Mouse (Mus musculus): ENCODE data around the gene Vegfb. TPM values are rescaled to one million over a fixed set of nuclear protein-coding genes. Genes with fewer than 3 reads are reported as not detected.
A peak's percentile ranks its signal among the peaks of the same experiment; 100 is the strongest.

Gene Vegfb
- polyA plus RNA-seq, 1 experiment from 2014 or later = 21.4 TPM

DNA sequence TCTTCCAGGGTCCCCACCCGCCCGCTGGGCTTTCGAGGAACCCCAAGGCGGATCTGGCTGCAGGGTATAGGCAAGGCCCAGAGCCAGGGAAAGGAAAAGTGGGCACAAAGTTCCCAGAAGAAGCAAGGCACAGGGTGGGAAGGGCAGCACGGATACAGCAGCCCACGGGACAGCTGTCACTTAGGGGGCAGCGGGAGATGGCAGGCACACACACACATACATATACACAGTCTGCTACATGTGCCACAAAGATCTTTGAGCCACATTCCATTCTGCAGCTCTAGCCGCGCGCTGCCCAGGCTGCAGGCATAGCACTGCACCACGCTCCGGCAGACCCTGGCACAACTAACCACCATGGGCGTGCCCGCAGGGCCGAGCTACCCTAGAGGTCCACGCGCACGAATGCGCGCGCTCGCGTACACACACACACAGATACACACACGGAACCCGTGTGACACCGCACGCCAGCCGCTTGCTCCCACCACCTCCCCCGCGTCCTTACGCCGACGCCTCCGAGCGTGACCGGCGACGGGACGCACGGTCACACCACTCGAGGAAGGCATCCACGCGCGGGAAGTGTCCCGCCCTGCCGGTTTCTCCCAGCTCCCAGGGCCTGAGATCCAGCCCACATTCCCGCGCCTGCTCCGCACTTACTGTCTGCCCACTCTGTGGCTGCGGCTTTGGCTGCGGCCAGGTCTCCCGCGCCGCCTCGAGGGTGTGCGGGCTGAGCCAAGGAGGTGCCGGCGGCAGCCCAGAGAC is 53.8 kb downstream of the Vegfb start:
- Histone ChIP-seq H3K9me3 (ENCODE audit: control insufficient read depth, low read length) (no peaks in the 10 kb centered on the region), H3K4me1 (replicated peaks; ENCODE audit: control insufficient read depth, insufficient read depth, low read length) (peaks cover 5% of the 10 kb centered on the region; the same call in 1 of the 2 replicates), H3K27ac (ENCODE audit: low read depth, low read length) (no peak overlapping the region), H3K27me3 (ENCODE audit: control insufficient read depth, insufficient read depth, low read length) (peaks cover 65% of the 10 kb centered on the region), H3K4me2 (replicated peaks; ENCODE audit: low read depth, low read length) (peak overlapping the region; percentile 51), H3K36me3 (ENCODE audit: control insufficient read depth, insufficient read depth, low read length) (no peaks in the 10 kb centered on the region), H3K9ac (ENCODE audit: low read depth, low read length) (peak overlapping the region; percentile 27; the same call in 1 of the 2 replicates), H3K4me3 (ENCODE audit: low read depth, low read length) (peak overlapping the region; percentile 26)
- ATAC-seq (ENCODE audit: low FRiP score) (no peak; the same call in 1 of the 2 replicates), DNase-seq (ENCODE audit: low spot score) (peak; percentile 43)
- WGBS = 5% methylated on average over 58 of the region's 58 CpGs

- H3K9ac ChIP-seq (ENCODE audit: low read depth, low read length) = no peak overlapping the region
These were observed 54.4 kb downstream of the Vegfb start for GRCm38 (mm10) chr19:6933102-6933435.

More at GRCm38 (mm10) chr19:6933102-6933435, 54.4 kb downstream of the Vegfb start:
- no peak for DNase-seq (ENCODE audit: low spot score)
- Histone ChIP-seq H3K9me3 (ENCODE audit: control insufficient read depth, low read length) (no peaks in the 10 kb centered on the region), H3K4me3 (ENCODE audit: low read depth, low read length) (no peak overlapping the region), H3K36me3 (ENCODE audit: control insufficient read depth, insufficient read depth, low read length) (no peaks in the 10 kb centered on the region), H3K4me1 (replicated peaks; ENCODE audit: control insufficient read depth, insufficient read depth, low read length) (peaks cover 5% of the 10 kb centered on the region; the same call in 1 of the 2 replicates), H3K27ac (ENCODE audit: low read depth, low read length) (no peak overlapping the region), H3K27me3 (ENCODE audit: control insufficient read depth, insufficient read depth, low read length) (peaks cover 68% of the 10 kb centered on the region), H3K4me2 (replicated peaks; ENCODE audit: low read depth, low read length) (no peak overlapping the region)
- 20% methylated on average over 4 of the region's 4 CpGs for WGBS
- no peak for ATAC-seq (ENCODE audit: low FRiP score)

Other genes starting within 250 kb of the Vegfb start
- gene Rps6ka4, start 147.0 kb downstream of the Vegfb start, polyA plus RNA-seq (2014; fragmentation: Nextera tagmentation; extraction: Ambion mirVana) = 5.2 and 5.8 TPM in 2 replicates
- 0.42 and 0.74 TPM in 2 replicates for gene Ccdc88b, start 129.4 kb downstream of the Vegfb start, polyA plus RNA-seq (2014; fragmentation: Nextera tagmentation; extraction: Ambion mirVana)
- 142 and 147 TPM in 2 replicates for gene Trmt112, start 78.0 kb downstream of the Vegfb start, polyA plus RNA-seq (2014; fragmentation: Nextera tagmentation; extraction: Ambion mirVana)
- gene Prdx5, start 77.5 kb downstream of the Vegfb start, polyA plus RNA-seq (2014; fragmentation: Nextera tagmentation; extraction: Ambion mirVana) = 126 and 138 TPM in 2 replicates
- 4.1 and 5.0 TPM in 2 replicates for gene Esrra, start 65.8 kb downstream of the Vegfb start, polyA plus RNA-seq (2014; fragmentation: Nextera tagmentation; extraction: Ambion mirVana)
- 0.54 TPM in 1 of 2 replicates, not detected in the other for gene Catsperz, start 62.3 kb downstream of the Vegfb start, polyA plus RNA-seq (2014; fragmentation: Nextera tagmentation; extraction: Ambion mirVana)
- 0.18 and 0.49 TPM in 2 replicates for gene Kcnk4, start 53.1 kb downstream of the Vegfb start, polyA plus RNA-seq (2014; fragmentation: Nextera tagmentation; extraction: Ambion mirVana)
- 61.7 and 63.9 TPM in 2 replicates for gene Bad, start 45.8 kb downstream of the Vegfb start, polyA plus RNA-seq (2014; fragmentation: Nextera tagmentation; extraction: Ambion mirVana)
- gene Gpr137, start 45.2 kb downstream of the Vegfb start, polyA plus RNA-seq (2014; fragmentation: Nextera tagmentation; extraction: Ambion mirVana) = 27.9 and 34.0 TPM in 2 replicates
- 180 and 249 TPM in 2 replicates for gene Ppp1r14b, start 12.7 kb downstream of the Vegfb start, polyA plus RNA-seq (2014; fragmentation: Nextera tagmentation; extraction: Ambion mirVana)
- gene Plcb3, start 11.2 kb downstream of the Vegfb start, polyA plus RNA-seq (2014; fragmentation: Nextera tagmentation; extraction: Ambion mirVana) = 14.6 and 14.8 TPM in 2 replicates
- gene Fkbp2, start 7.2 kb downstream of the Vegfb start, polyA plus RNA-seq (2014; fragmentation: Nextera tagmentation; extraction: Ambion mirVana) = 73.7 and 79.3 TPM in 2 replicates
- 18.8 and 22.5 TPM in 2 replicates for gene Dnajc4, start 4.9 kb upstream of the Vegfb start, polyA plus RNA-seq (2014; fragmentation: Nextera tagmentation; extraction: Ambion mirVana)
- gene Nudt22, start 8.5 kb upstream of the Vegfb start, polyA plus RNA-seq (2014; fragmentation: Nextera tagmentation; extraction: Ambion mirVana) = 19.3 and 19.9 TPM in 2 replicates
- gene Trpt1, start 8.5 kb upstream of the Vegfb start, polyA plus RNA-seq (2014; fragmentation: Nextera tagmentation; extraction: Ambion mirVana) = 10.6 and 11.1 TPM in 2 replicates
- gene Fermt3, start 31.8 kb upstream of the Vegfb start, polyA plus RNA-seq (2014; fragmentation: Nextera tagmentation; extraction: Ambion mirVana) = 7.3 and 7.6 TPM in 2 replicates
- gene Stip1, start 52.3 kb upstream of the Vegfb start, polyA plus RNA-seq (2014; fragmentation: Nextera tagmentation; extraction: Ambion mirVana) = 376 and 390 TPM in 2 replicates
- 2.8 and 3.1 TPM in 2 replicates for gene Macrod1, start 69.2 kb upstream of the Vegfb start, polyA plus RNA-seq (2014; fragmentation: Nextera tagmentation; extraction: Ambion mirVana)
- gene Flrt1, start 118.1 kb upstream of the Vegfb start, polyA plus RNA-seq (2014; fragmentation: Nextera tagmentation; extraction: Ambion mirVana) = 4.6 and 5.6 TPM in 2 replicates
- 246 and 250 TPM in 2 replicates for gene Otub1, start 218.7 kb upstream of the Vegfb start, polyA plus RNA-seq (2014; fragmentation: Nextera tagmentation; extraction: Ambion mirVana)
- 762 and 780 TPM in 2 replicates for gene Cox8a, start 230.0 kb upstream of the Vegfb start, polyA plus RNA-seq (2014; fragmentation: Nextera tagmentation; extraction: Ambion mirVana)